ENCODE assay signal across 10 mouse cellular contexts in genomic region chr19:57713138-57713537, GRCm38 (mm10).
DNase-seq lines count a peak whose midpoint lies in the region; ATAC-seq and TF ChIP-seq lines count a peak whose summit lies in the region.
"Had no signal": no experiment of that assay in that cellular context is flagged by ENCODE, and none has a peak within 500 bp of the region (broad histone marks: within the 10 kb centered on the region; RNA-seq: fewer than 3 reads in every experiment).

No protein-coding gene starts in this region.

- H3K36me3 ChIP-seq in embryonic facial prominence, embryonic 14.5 days (ENCODE audit: control insufficient read depth, insufficient read depth, low read length) = peaks cover 50% of the 10 kb centered on the region
- H3K36me3 ChIP-seq in embryonic facial prominence, embryonic 10.5 days (replicated peaks) = peaks cover 48% of the 10 kb centered on the region
- H3K36me3 ChIP-seq in kidney, postnatal 0 days (ENCODE audit: insufficient read depth, low read length) = peaks cover 11% of the 10 kb centered on the region
- H3K36me3 ChIP-seq in intestine, embryonic 16.5 days (ENCODE audit: control insufficient read depth, insufficient read depth, low read length) = peaks cover 5% of the 10 kb centered on the region; the same call in 1 of the 2 replicates

- no peak overlapping the region for H3K9ac ChIP-seq in embryonic facial prominence, embryonic 14.5 days (ENCODE audit: low read depth, low read length)
- no peak overlapping the region for H3K9ac ChIP-seq in kidney, postnatal 0 days (ENCODE audit: low read depth, low read length)
- no peak overlapping the region for H3K9ac ChIP-seq in intestine, embryonic 16.5 days (ENCODE audit: low read depth, low read length)

- H3K27ac ChIP-seq in embryonic facial prominence, embryonic 14.5 days (replicated peaks; ENCODE audit: low read depth, low read length) = no peak overlapping the region
- H3K27ac ChIP-seq in embryonic facial prominence, embryonic 10.5 days (replicated peaks) = no peak overlapping the region
- no peak overlapping the region for H3K27ac ChIP-seq in kidney, postnatal 0 days
- H3K27ac ChIP-seq in intestine, embryonic 16.5 days (ENCODE audit: low read length) = no peak overlapping the region; the same call in 1 of the 2 replicates

- H3K4me1 ChIP-seq in embryonic facial prominence, embryonic 14.5 days (ENCODE audit: control insufficient read depth, insufficient read depth, low read length) = no peaks in the 10 kb centered on the region
- no peaks in the 10 kb centered on the region for H3K4me1 ChIP-seq in embryonic facial prominence, embryonic 10.5 days
- H3K4me1 ChIP-seq in kidney, postnatal 0 days (replicated peaks; ENCODE audit: insufficient read depth, low read length) = no peaks in the 10 kb centered on the region
- H3K4me1 ChIP-seq in intestine, embryonic 16.5 days (ENCODE audit: control insufficient read depth, insufficient read depth, low read length) = no peaks in the 10 kb centered on the region
- H3K4me1 ChIP-seq: megakaryocyte, embryonic 14.5 days had no signal

- H3K4me3 ChIP-seq in embryonic facial prominence, embryonic 14.5 days (ENCODE audit: low read depth, low read length) = no peak overlapping the region
- no peak overlapping the region for H3K4me3 ChIP-seq in embryonic facial prominence, embryonic 10.5 days
- H3K4me3 ChIP-seq in kidney, postnatal 0 days (replicated peaks; ENCODE audit: low read depth, low read length) = no peak overlapping the region
- no peak overlapping the region for H3K4me3 ChIP-seq in intestine, embryonic 16.5 days (ENCODE audit: low read length)
- H3K4me3 ChIP-seq: megakaryocyte, embryonic 14.5 days had no signal

- H3K4me2 ChIP-seq in embryonic facial prominence, embryonic 14.5 days (ENCODE audit: low read depth, low read length) = no peak overlapping the region
- H3K4me2 ChIP-seq in kidney, postnatal 0 days (ENCODE audit: low read length) = no peak overlapping the region
- no peak overlapping the region for H3K4me2 ChIP-seq in intestine, embryonic 16.5 days (ENCODE audit: low read depth, low read length)

- WGBS in embryonic facial prominence, embryonic 14.5 days = 60% methylated on average over 5 of the region's 5 CpGs
- 78% methylated on average over 5 of the region's 5 CpGs for WGBS in embryonic facial prominence, embryonic 10.5 days
- WGBS in kidney, postnatal 0 days = 71% methylated on average over 5 of the region's 5 CpGs
- 56% methylated on average over 5 of the region's 5 CpGs for WGBS in intestine, embryonic 16.5 days

- TF ChIP-seq CTCF in kidney, postnatal 0 days (IDR thresholded peaks at IDR 0.05; ENCODE audit: low read depth) = no peak
- no peak for TF ChIP-seq CTCF in brain, embryonic 14.5 days (IDR thresholded peaks at IDR 0.05; ENCODE audit: borderline replicate concordance, extremely low read depth, insufficient read depth, insufficient read length)

- peak; percentile 5 for DNase-seq in embryonic facial prominence, embryonic 14.5 days (ENCODE audit: low spot score)
- DNase-seq in embryonic facial prominence, embryonic 10.5 days (ENCODE audit: low spot score) = no peak
- peak; percentile 46 for DNase-seq in kidney, postnatal 0 days (ENCODE audit: low spot score)
- no peak for DNase-seq in kidney, adult 11 months
- DNase-seq in brain, embryonic 14.5 days (ENCODE audit: low read depth) = peak; percentile 33
- peak; percentile 72 for DNase-seq in lung, postnatal 36 days
- DNase-seq in layer of hippocampus, postnatal 14 days (ENCODE audit: low spot score in 2 of 2) = no peak
- DNase-seq: thymus, adult 2 months had no signal

- no peaks in the 10 kb centered on the region for H3K9me3 ChIP-seq in embryonic facial prominence, embryonic 14.5 days (ENCODE audit: control insufficient read depth, low read length)
- H3K9me3 ChIP-seq in embryonic facial prominence, embryonic 10.5 days = no peaks in the 10 kb centered on the region
- H3K9me3 ChIP-seq in kidney, postnatal 0 days (replicated peaks; ENCODE audit: low read length) = no peaks in the 10 kb centered on the region
- no peaks in the 10 kb centered on the region for H3K9me3 ChIP-seq in intestine, embryonic 16.5 days (ENCODE audit: control insufficient read depth, low read length)

- H3K27me3 ChIP-seq in embryonic facial prominence, embryonic 14.5 days (replicated peaks; ENCODE audit: control insufficient read depth, insufficient read depth, low read length) = no peaks in the 10 kb centered on the region
- H3K27me3 ChIP-seq in embryonic facial prominence, embryonic 10.5 days (replicated peaks; ENCODE audit: low read depth, poor library complexity, severe bottlenecking) = no peaks in the 10 kb centered on the region
- H3K27me3 ChIP-seq in kidney, postnatal 0 days (ENCODE audit: insufficient read depth, low read length) = no peaks in the 10 kb centered on the region
- H3K27me3 ChIP-seq in intestine, embryonic 16.5 days (replicated peaks; ENCODE audit: control insufficient read depth, insufficient read depth, low read length) = no peaks in the 10 kb centered on the region
- H3K27me3 ChIP-seq: megakaryocyte, embryonic 14.5 days had no signal

- TF ChIP-seq POLR2A in brain, embryonic 14.5 days (IDR thresholded peaks at IDR 0.05; ENCODE audit: borderline replicate concordance, extremely low read depth, insufficient read depth, insufficient read length, poor library complexity, severe bottlenecking) = no peak

- ATAC-seq in embryonic facial prominence, embryonic 14.5 days (ENCODE audit: low read depth) = no peak
- no peak for ATAC-seq in kidney, postnatal 0 days (replicated peaks; ENCODE audit: low FRiP score, low read depth)
- ATAC-seq in intestine, embryonic 16.5 days = no peak; the same call in 1 of the 2 replicates

Comparison
In these comparisons a context has a peak if more than half of its experiments do, and no peak if none do; other contexts are left out.
1. DNase-seq: peak in embryonic facial prominence, embryonic 14.5 days (single experiment), kidney, postnatal 0 days (single experiment), brain, embryonic 14.5 days (single experiment) and lung, postnatal 36 days (single experiment); none in embryonic facial prominence, embryonic 10.5 days (single experiment), kidney, adult 11 months (single experiment) and layer of hippocampus, postnatal 14 days (0 of 2).